Mouse (Mus musculus) lung, adult 2 months (tissue): ENCODE results near the gene Tbc1d10a.
A peak's percentile ranks its signal among the peaks of the same experiment; 100 is the strongest.

Source experiments
- CTCF ChIP-seq: fragments of 200-500 bp; IDR thresholded peaks from 2 replicates; pipeline ENCODE4 v1.5.1; 2011; ENCODE audit warnings: mild to moderate bottlenecking, low read length, control low read depth; ENCODE audit not compliant: insufficient read depth
- POLR2A ChIP-seq: fragments of 200-500 bp; IDR thresholded peaks from 2 replicates; pipeline ENCODE4 v1.6.1; 2011; ENCODE audit warnings: low read depth, mild to moderate bottlenecking, control low read depth, low read length, borderline replicate concordance; ENCODE audit errors: extremely low read depth

DNA sequence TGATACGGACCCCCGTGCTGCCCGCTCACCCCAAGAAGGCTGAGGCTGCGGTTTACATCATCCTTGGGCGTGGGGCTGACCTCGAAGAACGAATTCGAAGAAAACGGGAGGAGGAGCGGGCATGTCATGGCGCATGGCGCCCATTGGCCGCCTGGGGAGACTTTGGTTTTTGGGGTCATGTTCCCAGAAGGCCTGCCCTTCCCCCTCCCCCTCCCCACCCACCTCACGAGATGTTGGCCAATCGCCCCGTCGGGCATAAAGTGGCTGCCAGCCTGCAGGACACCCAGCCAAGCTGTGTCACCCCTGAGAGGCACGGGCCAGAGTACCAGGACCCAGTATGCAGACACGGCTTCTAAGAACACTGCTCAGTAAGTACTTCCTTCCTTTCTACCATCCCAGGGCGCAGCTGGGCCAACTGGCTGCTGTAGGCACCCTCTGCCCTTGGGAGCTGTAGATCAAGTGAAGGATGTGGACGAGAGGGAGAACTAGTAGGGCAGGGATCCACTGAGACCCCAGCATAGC lies 50.0 kb downstream of the Tbc1d10a start:
- no peak for TF ChIP-seq CTCF
- 0 out of 2 replicates have a peak, but pooled peaks have one; percentile 6 for TF ChIP-seq POLR2A
